Mouse (Mus musculus) adrenal gland, adult 10 weeks (tissue): Measurements from ENCODE around the gene Krt75. TPM values are rescaled to one million over a fixed set of nuclear protein-coding genes. Genes with fewer than 3 reads are reported as not detected.

ENCODE experiments used
- polyA plus RNA-seq: library from polyadenylated mRNA; stranded (reverse); fragments of 350-450 nt; fragmentation: Illumina TruSeq; extraction: RNeasy Lipid Tissue Mini Kit (QIAGEN cat#74804); gene quantifications from one replicate; pipeline ENCODE4 v1.2.3, GENCODE M21; 2014; ENCODE audit warnings: low read depth, low replicate concordance

The Krt75 gene
- not detected for polyA plus RNA-seq

DNA sequence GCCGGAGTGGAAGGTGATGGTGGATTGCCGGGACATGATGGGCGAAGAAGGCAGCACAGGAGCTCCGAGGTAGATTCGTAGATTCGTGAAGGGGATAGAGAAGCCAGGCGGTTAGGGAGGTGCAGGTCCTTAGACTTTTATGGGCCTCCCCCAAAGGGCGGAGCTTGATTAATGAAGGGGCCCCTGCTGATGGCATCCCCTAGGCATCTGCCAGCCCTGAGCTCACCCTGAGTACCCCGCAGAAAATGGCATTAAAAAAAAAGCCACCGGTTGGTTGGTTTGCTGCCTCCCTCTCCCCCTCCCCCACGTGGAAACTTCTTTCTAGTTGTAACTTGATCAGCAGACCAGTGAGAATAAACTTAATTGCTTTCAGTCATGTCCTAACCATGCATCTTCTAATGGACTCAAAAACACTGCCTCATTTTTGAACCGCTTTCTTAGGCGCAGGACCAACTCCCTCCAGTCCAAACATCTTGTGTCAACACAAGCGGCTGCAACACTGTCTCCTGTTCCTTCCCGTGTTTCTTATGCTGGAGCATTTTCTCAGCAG, at the start of gene Krt75:
Gene Krt75, minus strand, starts transcription at position 109 of the 550 bp plus-strand sequence.

DNA sequence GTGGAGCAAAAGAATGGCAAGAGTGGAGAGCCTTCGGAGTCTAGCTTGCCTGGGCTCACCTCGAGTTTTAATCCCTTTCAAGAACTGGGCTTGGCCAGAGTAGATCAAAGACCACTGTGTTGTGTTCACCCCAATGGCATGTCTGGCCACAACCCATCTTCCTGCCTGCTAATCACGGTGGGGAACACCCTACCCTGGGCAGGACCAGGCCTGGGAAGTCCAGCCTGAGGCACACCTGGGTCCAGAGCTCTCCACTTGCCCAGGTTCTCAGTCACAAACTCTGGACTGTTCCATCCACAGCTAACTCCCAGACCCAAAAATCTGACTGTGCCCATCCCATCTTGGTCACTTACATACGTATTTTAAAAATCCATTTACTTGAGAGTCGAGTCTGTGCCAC, 10.9 kb downstream of the Krt75 start, which contains the start of gene Krt90:
Gene Krt90, minus strand, starts transcription at position 101 of the 400 bp plus-strand sequence.

DNA sequence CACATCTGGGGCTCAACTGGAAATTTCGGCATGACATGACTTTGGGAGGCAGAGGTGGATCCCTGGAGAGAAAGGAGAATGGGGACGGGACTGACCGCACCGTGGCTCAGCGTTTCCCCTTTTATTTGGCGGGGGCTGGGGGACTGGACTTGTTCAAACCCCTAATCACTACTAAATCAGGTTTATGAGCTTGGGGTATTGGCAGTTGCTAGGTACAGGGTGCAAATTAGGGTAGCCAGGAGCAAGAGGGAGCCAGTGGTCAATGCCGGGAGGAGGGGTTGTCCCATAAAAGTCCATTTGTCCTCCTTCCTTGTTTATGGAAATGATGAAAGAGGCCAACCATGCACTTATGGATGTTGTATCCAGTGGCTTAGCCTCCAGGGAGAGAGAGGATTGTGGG, 23.1 kb downstream of the Krt75 start, which contains the start of gene Krt82:
Gene Krt82, minus strand, starts transcription at position 101 of the 400 bp plus-strand sequence.

DNA sequence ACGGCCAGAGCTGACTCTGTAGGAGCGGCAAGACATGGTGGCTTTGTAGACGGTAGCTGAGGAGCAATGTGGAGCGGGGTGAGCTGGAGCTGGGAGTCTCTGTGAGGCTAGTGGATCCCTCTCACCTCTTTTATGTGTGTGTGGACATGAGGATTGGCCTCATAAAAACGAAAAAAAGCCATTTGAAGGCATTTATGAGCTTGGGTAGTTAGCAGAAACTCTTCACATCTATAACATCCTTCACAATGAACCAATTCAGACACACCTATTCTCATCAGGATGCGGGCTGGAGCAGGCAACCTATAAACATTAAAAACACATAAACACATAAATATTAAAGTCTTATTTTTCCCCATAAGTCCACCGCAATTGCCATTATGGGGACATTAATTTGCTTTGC, 41.0 kb downstream of the Krt75 start, which contains the start of gene Krt84:
Gene Krt84, minus strand, starts transcription at position 101 of the 400 bp plus-strand sequence.

DNA sequence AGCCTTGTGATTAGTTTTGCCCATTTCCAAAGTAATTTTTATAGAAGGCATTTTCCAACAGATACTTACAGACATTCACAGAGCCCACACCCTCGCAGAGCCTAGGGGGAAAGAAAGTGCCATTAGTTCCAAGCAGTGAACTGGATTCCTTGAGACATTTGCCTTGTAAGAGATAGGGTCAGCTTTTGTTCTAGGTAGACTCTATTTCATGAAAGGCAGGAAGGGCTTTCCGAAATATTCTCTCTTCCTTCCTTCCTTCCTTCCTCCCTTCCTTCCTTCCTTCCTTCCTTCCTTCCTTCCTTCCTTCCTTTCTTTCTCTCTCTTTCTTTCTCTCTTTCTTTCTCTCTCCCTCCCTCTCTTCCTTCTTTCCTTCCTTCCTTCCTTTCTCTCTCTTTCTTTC, 56.5 kb downstream of the Krt75 start, which contains the start of gene Gm49425:
Gene Gm49425, minus strand, starts transcription at position 101 of the 400 bp plus-strand sequence.

Other genes starting within 250 kb of the Krt75 start
- 0.17 TPM for gene Krt80, start 203.7 kb downstream of the Krt75 start, polyA plus RNA-seq
- not detected for gene Krt7, start 162.9 kb downstream of the Krt75 start, polyA plus RNA-seq
- gene Krt87, start 135.1 kb downstream of the Krt75 start, polyA plus RNA-seq: not detected
- not detected for gene Krt88, start 126.2 kb downstream of the Krt75 start, polyA plus RNA-seq
- gene Krt81, start 110.2 kb downstream of the Krt75 start, polyA plus RNA-seq: not detected
- gene Krt86, start 100.4 kb downstream of the Krt75 start, polyA plus RNA-seq: not detected
- not detected for gene Krt83, start 82.4 kb downstream of the Krt75 start, polyA plus RNA-seq
- not detected for gene Gm49425, start 56.6 kb downstream of the Krt75 start, polyA plus RNA-seq
- gene Krt84, start 41.1 kb downstream of the Krt75 start, polyA plus RNA-seq: not detected
- not detected for gene Krt82, start 23.2 kb downstream of the Krt75 start, polyA plus RNA-seq
- not detected for gene Krt90, start 11.0 kb downstream of the Krt75 start, polyA plus RNA-seq
- not detected for gene Gm5414, start 54.3 kb upstream of the Krt75 start, polyA plus RNA-seq
- not detected for gene Gm5478, start 73.5 kb upstream of the Krt75 start, polyA plus RNA-seq
- gene Krt6b, start 106.4 kb upstream of the Krt75 start, polyA plus RNA-seq: not detected
- gene Krt6a, start 120.4 kb upstream of the Krt75 start, polyA plus RNA-seq: not detected
- not detected for gene Krt5, start 139.0 kb upstream of the Krt75 start, polyA plus RNA-seq
- not detected for gene Krt71, start 169.2 kb upstream of the Krt75 start, polyA plus RNA-seq
- not detected for gene Krt72, start 212.6 kb upstream of the Krt75 start, polyA plus RNA-seq
- not detected for gene Krt73, start 228.4 kb upstream of the Krt75 start, polyA plus RNA-seq
- gene Krt2, start 244.3 kb upstream of the Krt75 start, polyA plus RNA-seq: not detected